Mouse (Mus musculus) right cerebral cortex, adult 18-20 months (tissue): ENCODE measurements at regions not wholly inside any gene's neighbourhood (a gene's known extent, or its start where the extent isn't known, plus 50 kb on each side); places are given as distances from the start of the nearest gene placed in this dataset.
"Not testable (repeated sequence)": the region's sequence is repeated elsewhere in the genome, so short reads cannot be mapped to it uniquely, and the experiment has no call there.

ENCODE experiments used
- DNase-seq: peaks from one replicate; pipeline ENCODE4 v3.0.0; 2022; ENCODE audit warnings: mixed read lengths

DNA sequence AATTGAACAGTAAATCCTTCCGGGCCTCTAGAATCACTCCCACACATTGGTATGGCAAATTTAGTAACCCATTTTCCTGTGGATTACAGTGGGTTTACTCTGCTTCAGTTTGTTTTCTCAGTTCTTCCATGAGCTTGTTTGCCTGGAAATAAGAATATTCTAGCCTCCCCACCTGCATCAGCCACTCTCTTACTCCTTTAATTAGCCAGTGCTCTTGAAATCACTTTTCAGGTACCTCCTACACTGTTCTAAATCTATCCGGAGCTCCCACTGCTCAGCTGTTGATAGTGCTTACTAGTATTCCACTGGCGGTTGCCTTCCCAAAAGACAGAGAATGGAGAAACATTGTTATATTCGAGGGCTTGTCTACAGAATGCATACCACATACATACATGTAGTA, 167.1 kb downstream of the Htr7 start:
- DNase-seq: no peak

DNA sequence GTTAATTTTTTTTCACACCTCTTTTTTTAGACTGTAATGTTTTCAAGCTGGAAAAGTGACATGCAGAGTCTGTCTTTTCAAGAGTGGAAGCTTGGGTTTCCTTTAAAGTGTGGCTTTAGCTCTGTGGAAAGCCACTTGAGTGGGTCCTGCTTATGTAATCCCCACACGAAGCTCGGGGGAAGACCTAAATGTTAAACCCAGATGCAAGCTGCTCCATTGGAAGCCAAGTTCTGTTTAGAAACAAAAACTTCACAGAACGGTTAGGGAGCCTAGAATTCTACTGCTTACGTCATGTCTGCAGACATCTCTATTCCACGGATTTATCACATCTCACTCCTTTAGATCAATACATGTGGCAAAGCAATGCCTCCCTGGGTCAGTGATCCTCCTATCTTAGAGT, 171.0 kb downstream of the Htr7 start:
- peak; percentile 10 for DNase-seq

DNA sequence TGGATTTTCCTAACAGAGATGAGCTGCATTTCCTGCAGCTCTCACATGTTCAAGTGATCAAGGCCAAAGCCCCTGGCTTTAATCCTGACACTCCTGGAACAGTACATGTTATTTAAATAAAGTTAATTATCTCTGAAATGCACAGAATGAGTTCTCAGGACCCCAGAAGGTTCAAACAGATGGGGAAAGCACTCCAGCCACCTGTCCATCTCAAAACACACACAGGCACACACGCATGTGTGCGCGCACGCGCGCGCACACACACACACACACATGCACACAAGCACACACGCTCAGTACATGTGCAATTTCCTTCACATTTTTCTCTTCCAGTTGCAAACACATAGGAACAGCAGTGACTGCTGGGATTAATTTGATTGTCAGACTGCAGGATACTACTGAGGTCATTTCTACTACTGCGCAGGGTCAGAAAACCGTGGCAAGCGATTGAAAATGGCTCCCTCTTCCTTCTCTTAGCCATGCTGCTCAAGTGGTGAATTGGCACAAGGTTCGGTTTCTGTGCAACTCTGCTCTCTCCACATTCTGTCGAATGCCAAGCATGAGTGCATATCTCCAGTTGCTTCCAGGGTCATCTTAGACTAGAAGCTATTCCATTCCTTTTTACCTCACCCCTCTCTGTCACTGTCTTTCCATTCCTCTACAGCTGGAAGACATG, 175.4 kb downstream of the Htr7 start:
- no peak for DNase-seq

DNA sequence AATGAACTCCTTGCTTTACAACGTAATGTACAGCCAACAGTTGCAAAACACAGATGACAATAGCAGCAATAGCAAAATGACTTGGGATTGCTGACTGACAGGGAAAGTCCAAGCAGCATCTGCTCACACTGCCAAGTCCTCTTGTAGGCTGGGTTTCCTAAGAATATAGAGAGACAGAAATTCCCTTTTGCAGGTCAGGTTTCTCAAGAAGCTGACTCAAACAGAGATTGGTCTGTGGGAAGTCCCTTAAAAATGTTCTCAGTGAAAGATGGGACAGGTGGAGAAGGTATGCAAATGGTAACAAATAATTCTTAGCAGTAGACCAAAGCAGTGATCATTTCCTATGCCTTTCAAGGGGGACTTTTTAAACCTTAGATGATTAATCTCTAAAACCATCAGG, 181.8 kb downstream of the Htr7 start:
- no peak for DNase-seq

DNA sequence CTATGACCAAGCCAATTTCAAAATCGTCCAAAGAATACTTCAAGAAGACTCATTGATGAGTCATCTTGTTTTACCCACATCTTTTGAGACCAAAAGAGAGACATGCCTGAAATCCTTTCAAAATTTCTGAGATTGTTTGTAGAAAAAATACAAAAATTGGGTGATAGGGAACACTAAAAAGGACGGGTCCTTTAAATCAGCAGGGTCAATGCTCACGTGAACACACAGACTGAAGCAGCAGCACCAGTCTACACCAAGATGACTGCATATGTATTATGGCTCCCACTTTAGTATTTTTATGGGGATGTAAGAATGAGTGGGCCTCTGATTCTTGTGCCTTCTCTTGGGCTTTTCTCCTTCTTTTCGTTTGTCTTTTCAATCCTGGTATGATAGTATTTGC, 186.6 kb downstream of the Htr7 start:
- DNase-seq: no peak

DNA sequence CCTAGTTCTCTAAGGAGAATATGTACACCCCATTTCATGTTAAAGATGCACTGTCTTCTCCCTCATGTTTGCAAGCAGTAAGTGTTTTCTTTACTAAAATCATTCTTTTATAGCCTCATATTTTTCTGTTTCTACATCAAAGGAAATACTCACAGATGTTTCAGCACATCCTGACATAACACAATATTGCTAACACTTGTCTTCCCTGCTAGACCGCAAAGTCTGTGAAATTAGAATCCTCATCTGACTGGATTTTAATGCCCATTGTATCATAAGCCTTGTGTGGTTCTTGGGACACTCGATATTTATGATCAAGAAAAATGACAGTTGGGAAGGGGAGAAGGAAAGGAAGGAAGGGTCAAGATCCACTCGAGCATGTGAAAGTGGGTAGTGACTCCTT, 188.8 kb downstream of the Htr7 start:
- no peak for DNase-seq

DNA sequence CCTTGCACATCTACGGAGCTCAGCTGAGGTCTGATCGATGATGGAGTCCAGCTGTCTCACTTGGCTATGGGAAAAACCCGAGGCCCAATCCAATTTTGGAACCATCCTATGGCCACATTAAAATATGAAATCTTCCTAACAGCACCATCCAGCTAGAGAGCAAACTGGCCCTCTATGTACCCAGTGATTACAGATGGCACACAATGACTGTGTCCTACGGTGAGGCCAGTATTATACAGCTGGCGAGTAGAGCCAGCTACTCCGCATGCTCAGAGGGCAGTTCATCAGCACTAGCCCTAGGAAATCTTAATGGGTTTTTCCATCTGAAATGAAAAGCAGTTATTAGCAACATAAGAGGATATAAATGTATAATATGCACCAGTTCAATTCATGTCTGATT, 194.3 kb downstream of the Htr7 start:
- DNase-seq: no peak

DNA sequence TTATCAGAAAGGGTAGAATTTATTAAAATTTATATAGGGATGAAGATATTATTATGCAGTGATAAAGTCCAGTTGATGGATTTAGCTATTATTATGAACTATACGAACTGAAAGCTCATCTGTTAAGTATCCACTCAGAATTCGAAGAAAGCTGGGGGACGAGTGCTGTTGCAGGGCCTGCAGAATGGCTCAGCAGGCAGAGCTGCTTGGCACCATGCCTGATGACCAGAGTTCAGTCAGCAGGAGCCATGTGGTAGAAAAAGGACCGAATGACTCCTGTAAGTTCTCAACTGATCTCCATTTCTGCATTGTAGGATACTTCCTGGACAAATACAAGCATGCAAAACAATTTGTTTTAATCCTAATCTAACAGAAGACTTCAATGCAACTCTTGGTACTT, 195.9 kb downstream of the Htr7 start:
- no peak for DNase-seq

DNA sequence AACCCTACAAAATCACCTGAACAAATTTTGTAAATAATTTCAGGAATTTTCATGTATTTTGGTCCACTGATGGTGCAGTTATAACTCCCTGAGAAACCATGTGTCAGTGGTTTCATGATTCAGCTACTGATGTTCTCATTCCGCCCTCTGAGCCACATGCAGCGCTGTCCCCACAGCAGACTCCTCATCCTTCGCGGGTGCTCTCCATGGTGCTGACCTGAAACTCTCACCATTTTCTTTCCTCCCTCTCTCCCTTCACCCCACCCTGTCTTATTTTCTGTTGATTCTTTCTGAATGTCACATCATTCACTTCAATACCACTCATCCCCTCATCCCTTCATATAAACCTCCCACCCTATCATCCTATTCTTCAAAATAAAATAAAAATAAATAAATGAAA, 224.3 kb downstream of the Htr7 start:
- DNase-seq: no peak

DNA sequence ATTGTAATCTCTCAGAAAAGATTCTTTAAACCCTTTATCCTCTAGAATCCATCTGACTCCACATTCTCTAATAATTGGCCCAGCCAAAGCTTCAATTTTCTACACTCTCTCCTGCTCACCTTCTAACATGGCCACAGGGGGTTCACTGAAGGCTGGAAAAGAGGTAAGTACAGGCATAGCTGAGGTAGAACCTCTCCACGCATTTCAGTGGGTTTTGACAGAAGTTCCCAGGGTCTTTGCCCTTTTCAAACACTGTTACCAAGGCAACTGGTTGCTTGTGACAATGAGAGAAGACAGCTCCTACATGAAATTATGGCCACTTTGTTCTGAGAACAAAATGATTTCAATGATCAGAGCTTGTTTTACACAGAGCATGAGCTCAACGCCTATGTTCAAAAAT, 231.2 kb downstream of the Htr7 start:
- no peak for DNase-seq

DNA sequence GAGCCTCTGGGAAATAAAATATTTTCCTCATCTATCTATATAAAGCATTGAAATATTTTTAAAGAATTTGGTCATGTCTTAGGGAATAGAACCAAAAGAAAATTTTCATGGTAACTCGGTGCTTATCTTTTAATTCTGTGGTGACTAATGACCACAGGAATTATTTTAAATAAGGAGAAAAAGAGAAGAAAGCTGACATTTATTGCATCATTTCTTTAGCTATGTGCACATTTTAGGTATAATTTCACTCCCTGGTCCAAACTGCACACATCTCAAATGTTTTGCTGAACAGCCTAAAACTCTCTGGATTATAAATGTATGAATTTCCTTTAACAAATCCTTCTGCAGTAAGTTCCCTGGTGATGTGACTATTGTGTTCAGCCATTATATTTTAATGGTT, 237.7 kb downstream of the Htr7 start:
- no peak for DNase-seq

DNA sequence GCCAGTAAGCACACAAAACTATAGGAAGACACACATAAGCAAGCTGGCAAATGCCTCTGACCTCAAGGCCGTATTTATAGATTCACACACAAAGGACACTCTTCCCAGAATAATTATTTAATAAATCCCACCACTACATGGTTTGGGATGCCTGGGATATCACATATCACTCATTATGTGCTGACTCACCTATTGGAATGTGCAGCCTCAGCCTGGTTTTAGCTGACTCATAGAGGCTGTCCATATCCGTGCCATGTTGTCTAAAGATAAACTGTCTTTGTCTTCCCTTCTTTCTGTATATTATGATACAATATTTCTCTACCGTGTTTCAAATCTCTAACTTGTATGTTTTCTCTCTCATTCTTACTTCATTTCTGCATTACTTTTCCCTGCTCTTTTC, 262.6 kb downstream of the Htr7 start:
- no peak for DNase-seq

DNA sequence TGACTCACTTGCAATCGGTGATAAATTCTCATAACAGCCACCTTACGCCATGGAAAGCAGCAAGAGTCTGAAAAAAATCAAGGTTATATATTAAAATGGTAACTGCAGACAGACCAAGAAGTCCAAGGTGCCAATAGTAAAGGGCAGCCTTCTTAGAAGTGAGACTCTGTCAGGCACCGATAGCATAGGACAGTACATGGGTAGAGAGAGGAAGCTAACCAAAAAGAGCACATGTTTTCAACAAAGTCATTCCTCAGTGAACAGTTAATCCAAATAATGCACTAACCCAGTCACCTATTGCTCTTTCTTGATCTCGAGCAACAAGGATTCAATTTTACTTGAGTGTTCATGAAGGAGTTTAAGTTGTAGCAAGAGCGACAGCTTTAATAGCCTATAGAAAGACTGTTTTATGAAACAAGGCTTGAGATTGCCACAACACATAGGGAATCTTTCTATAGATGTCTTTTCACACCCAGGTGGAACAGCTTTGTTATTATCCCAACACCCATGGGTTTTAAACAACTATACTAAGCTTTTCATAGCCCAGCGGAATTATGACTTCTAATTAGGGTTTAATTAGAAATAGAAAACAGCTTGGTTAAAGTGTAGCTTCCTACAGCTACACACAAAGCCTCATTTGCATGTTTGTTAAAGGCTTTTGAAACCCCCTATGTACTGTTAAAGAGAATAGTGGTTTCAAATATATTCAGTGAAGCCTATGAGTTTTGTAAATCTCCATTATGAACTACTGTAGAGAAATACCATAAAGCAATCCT, 269.9 kb downstream of the Htr7 start:
- DNase-seq: no peak

DNA sequence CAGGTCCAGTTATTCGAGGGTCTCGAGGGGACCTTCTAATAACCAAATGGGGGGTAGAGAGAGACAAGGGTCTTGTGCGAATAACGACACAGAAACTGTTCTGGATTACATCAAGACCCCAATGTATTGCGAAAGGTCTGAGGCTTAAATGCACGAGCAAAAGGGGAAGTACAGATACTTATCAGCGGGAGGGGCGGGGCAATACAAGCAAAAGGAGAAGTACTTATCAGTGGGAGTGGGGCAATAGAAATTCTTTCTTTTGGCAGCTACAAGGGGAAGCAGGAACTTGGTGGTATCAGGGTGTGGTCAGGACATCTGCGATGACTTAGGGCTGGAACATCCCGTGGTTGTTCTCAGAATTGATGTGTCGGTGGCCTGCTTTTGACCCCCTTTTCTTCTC, 295.6 kb downstream of the Htr7 start:
- DNase-seq: not testable (repeated sequence)

DNA sequence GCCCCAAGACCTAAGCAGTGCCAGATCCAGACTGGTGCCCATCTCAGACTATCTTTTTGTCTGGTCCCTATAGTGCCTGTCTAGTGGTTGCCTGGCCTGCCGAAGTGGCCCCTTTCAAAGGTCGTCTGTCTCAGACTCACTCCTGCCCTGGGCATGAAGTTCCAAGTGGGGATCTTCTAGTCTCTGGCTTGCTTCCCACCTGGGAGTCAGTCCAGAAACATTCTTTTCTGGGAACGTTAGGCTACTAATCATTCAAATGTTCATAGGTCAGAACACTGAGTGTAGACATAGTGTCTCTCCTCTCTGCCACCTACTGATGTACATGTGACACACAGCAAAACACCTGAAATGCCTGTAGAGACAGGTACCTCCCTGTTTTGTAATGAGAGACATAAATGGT, 297.6 kb downstream of the Htr7 start:
- no peak for DNase-seq

DNA sequence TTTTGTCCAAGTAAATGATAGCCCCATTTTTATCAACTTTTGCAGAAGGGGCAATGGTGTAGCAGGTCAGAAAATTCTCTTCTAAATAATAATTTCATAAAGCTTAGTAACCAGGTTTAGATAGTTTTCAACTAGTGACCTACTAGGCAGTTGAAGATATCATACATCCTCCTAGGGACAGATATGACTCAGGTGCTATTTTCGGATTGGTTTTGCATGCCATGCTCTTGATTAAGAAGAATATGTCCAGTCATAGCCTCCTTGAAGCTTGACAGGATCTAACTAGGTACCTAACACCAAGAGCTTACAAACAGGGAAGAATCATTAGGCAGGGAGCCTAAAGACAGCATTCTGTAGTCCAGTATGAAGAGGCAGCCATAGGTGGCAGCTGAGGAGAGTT, 301.8 kb downstream of the Htr7 start:
- DNase-seq: no peak

DNA sequence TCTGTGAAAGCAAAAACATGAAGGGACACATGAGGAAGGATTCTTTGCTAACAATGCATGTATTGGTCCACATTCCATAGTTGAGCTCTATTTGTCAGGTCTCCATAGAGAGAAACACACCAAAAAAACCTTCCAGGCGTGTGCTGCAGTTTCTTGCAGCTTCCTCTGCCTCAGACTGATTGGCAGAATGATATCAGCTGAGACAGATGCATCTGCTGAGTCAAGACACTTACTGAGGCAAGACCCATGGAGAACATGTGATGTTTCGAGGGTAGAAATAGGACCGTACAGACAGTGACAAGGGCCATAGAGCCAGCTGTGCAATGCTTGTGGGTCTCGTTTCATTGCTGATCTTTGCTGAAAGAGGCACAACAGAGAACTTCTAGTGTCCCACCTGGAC, 321.6 kb downstream of the Htr7 start:
- no peak for DNase-seq

DNA sequence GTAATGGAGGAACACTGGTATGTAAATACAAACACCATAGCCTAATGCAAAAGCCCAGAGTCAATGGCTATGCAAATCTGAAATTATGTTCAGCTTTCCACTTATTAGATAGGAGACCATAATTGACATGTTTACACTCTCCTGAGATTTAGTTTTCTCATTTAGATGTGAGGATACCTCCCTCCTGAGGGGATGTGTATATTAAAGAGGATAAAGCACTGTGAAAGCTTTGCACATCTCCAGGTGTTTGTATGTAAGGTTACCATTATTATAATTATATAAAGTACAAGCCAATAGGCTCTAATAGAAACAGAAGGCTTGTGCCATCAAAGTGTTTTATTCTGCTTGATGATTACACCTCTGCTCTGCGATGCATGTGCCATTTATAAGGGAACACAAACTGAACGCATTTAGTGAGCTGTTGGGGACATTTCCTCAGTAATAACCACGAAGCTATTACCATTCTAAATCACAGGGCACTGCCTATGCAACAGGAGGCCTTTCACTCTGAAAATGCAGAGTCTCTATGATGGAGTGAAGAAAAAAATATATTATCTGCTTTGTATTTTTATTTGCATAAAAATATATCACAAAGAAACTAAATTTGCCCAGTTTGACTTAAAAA, 328.8 kb downstream of the Htr7 start:
- DNase-seq: no peak
